ENCODE assay signal across 8 mouse cellular contexts in genomic region chr15:81859330-81860255, GRCm38 (mm10). TPM values are rescaled to one million over a fixed set of nuclear protein-coding genes. Genes with fewer than 3 reads are reported as not detected.
DNase-seq lines count a peak whose midpoint lies in the region; ATAC-seq and TF ChIP-seq lines count a peak whose summit lies in the region.

No protein-coding gene starts in this region.

- H3K4me2 ChIP-seq in heart, embryonic 12.5 days, result peak overlapping the region; percentile 97
- H3K4me2 ChIP-seq in kidney, postnatal 0 days (ENCODE audit: low read length), result peak overlapping the region; percentile 79
- H3K4me2 ChIP-seq in liver, embryonic 11.5 days, result peak overlapping the region; percentile 98
- H3K4me2 ChIP-seq in stomach, embryonic 14.5 days (replicated peaks; ENCODE audit: low read depth, low read length), result peak overlapping the region; percentile 96

- peaks cover 45% of the 10 kb centered on the region for H3K79me2 ChIP-seq in C2C12 (ENCODE audit: control insufficient read depth, insufficient read depth)

- ATAC-seq in erythroid progenitor cell, adult 5-6 weeks (replicated peaks; ENCODE audit: low FRiP score, poor library complexity, severe bottlenecking), result peak; percentile 67
- peak; percentile 78 for ATAC-seq in heart, embryonic 12.5 days (ENCODE audit: insufficient number of reproducible peaks, low FRiP score)
- ATAC-seq in kidney, postnatal 0 days (replicated peaks; ENCODE audit: low FRiP score, low read depth), result peak; percentile 76
- ATAC-seq in liver, embryonic 11.5 days (replicated peaks; ENCODE audit: low FRiP score), result peak; percentile 79
- peak; percentile 81 for ATAC-seq in stomach, embryonic 14.5 days (ENCODE audit: insufficient number of reproducible peaks, insufficient read depth, low FRiP score, low read depth)

- peaks cover 10% of the 10 kb centered on the region for H3K4me1 ChIP-seq in heart, embryonic 12.5 days (replicated peaks)
- 0 out of 2 replicates have a peak, but pooled peaks cover 7% of the 10 kb centered on the region for H3K4me1 ChIP-seq in kidney, postnatal 0 days (replicated peaks; ENCODE audit: insufficient read depth, low read length)
- peaks cover 9% of the 10 kb centered on the region; the same call in 1 of the 2 replicates for H3K4me1 ChIP-seq in liver, embryonic 11.5 days (replicated peaks; ENCODE audit: control insufficient read depth, insufficient read depth, low read length)
- H3K4me1 ChIP-seq in stomach, embryonic 14.5 days (ENCODE audit: control insufficient read depth, insufficient read depth, low read length), result 0 out of 2 replicates have a peak, but pooled peaks cover 5% of the 10 kb centered on the region

- peaks cover 31% of the 10 kb centered on the region for H3K79me3 ChIP-seq in C2C12 (ENCODE audit: low read depth)

- peaks cover 14% of the 10 kb centered on the region for H3K36me3 ChIP-seq in C2C12 (ENCODE audit: control insufficient read depth, insufficient read depth)
- peaks cover 13% of the 10 kb centered on the region for H3K36me3 ChIP-seq in heart, embryonic 12.5 days
- H3K36me3 ChIP-seq in kidney, postnatal 0 days (ENCODE audit: insufficient read depth, low read length), result peaks cover 3% of the 10 kb centered on the region; the same call in 1 of the 2 replicates
- H3K36me3 ChIP-seq in liver, embryonic 11.5 days (ENCODE audit: control insufficient read depth, insufficient read depth, low read length), result no peaks in the 10 kb centered on the region
- peaks cover 5% of the 10 kb centered on the region; the same call in 1 of the 2 replicates for H3K36me3 ChIP-seq in stomach, embryonic 14.5 days (ENCODE audit: control insufficient read depth, insufficient read depth, low read length)

- peak overlapping the region; percentile 95 for H3K27ac ChIP-seq in heart, embryonic 12.5 days (ENCODE audit: poor library complexity, severe bottlenecking)
- H3K27ac ChIP-seq in kidney, postnatal 0 days, result peak overlapping the region; percentile 96
- peak overlapping the region; percentile 94 for H3K27ac ChIP-seq in liver, embryonic 11.5 days (ENCODE audit: low read depth, low read length)
- H3K27ac ChIP-seq in stomach, embryonic 14.5 days (ENCODE audit: low read length), result peak overlapping the region; percentile 98

- peak overlapping the region; percentile 92 for H3ac ChIP-seq in C2C12 (ENCODE audit: control insufficient read depth, insufficient read length, low read depth)

- H3K9me3 ChIP-seq in heart, embryonic 12.5 days (replicated peaks), result no peaks in the 10 kb centered on the region
- H3K9me3 ChIP-seq in kidney, postnatal 0 days (replicated peaks; ENCODE audit: low read length), result no peaks in the 10 kb centered on the region
- no peaks in the 10 kb centered on the region for H3K9me3 ChIP-seq in liver, embryonic 11.5 days (ENCODE audit: control insufficient read depth, low read length)
- no peaks in the 10 kb centered on the region for H3K9me3 ChIP-seq in stomach, embryonic 14.5 days (ENCODE audit: control insufficient read depth, low read depth, low read length)

- peak; percentile 99 for DNase-seq in brain, embryonic 14.5 days (ENCODE audit: low read depth)
- peak; percentile 99 for DNase-seq in kidney, postnatal 0 days (ENCODE audit: low spot score)
- DNase-seq in liver, embryonic 11.5 days (ENCODE audit: low spot score), result peak; percentile 86
- DNase-seq in naive thymus-derived CD4-positive, alpha-beta T cell, adult 2 months (ENCODE audit: low read depth), result peak; percentile 94

- H3K4me3 ChIP-seq in C2C12 (ENCODE audit: insufficient read depth, poor library complexity, severe bottlenecking), result peak overlapping the region; percentile 96
- peak overlapping the region; percentile 68 for H3K4me3 ChIP-seq in heart, embryonic 12.5 days
- peak overlapping the region; percentile 83 for H3K4me3 ChIP-seq in kidney, postnatal 0 days (replicated peaks; ENCODE audit: low read depth, low read length)
- peak overlapping the region; percentile 90 for H3K4me3 ChIP-seq in liver, embryonic 11.5 days (ENCODE audit: low read depth, low read length)
- peak overlapping the region; percentile 76 for H3K4me3 ChIP-seq in stomach, embryonic 14.5 days (ENCODE audit: low read depth, low read length)

- no peak for TF ChIP-seq POLR2A in brain, embryonic 14.5 days (IDR thresholded peaks at IDR 0.05; ENCODE audit: borderline replicate concordance, extremely low read depth, insufficient read depth, insufficient read length, poor library complexity, severe bottlenecking)

- no peak for TF ChIP-seq CTCF in C2C12 (IDR thresholded peaks at IDR 0.05; ENCODE audit: control insufficient read depth, insufficient read depth, insufficient read length)
- TF ChIP-seq CTCF in brain, embryonic 14.5 days (IDR thresholded peaks at IDR 0.05; ENCODE audit: borderline replicate concordance, extremely low read depth, insufficient read depth, insufficient read length), result no peak
- TF ChIP-seq CTCF in kidney, postnatal 0 days (IDR thresholded peaks at IDR 0.05; ENCODE audit: low read depth), result no peak

- no peaks in the 10 kb centered on the region for H3K27me3 ChIP-seq in C2C12 (ENCODE audit: control insufficient read depth, insufficient read depth, insufficient read length)
- no peaks in the 10 kb centered on the region for H3K27me3 ChIP-seq in heart, embryonic 12.5 days (replicated peaks)
- H3K27me3 ChIP-seq in kidney, postnatal 0 days (ENCODE audit: insufficient read depth, low read length), result no peaks in the 10 kb centered on the region
- H3K27me3 ChIP-seq in liver, embryonic 11.5 days (replicated peaks; ENCODE audit: control insufficient read depth, insufficient read depth, low read length), result no peaks in the 10 kb centered on the region
- no peaks in the 10 kb centered on the region for H3K27me3 ChIP-seq in stomach, embryonic 14.5 days (ENCODE audit: control insufficient read depth, insufficient read depth, low read length)

- peak overlapping the region; percentile 85 for H3K9ac ChIP-seq in heart, embryonic 12.5 days
- H3K9ac ChIP-seq in kidney, postnatal 0 days (ENCODE audit: low read depth, low read length), result peak overlapping the region; percentile 88
- peak overlapping the region; percentile 84 for H3K9ac ChIP-seq in liver, embryonic 11.5 days (ENCODE audit: low read depth, low read length)
- H3K9ac ChIP-seq in stomach, embryonic 14.5 days (replicated peaks; ENCODE audit: low read depth, low read length), result peak overlapping the region; percentile 89

- WGBS in heart, embryonic 12.5 days, result under 1% methylated on average over 39 of the region's 39 CpGs
- WGBS in kidney, postnatal 0 days, result 0% methylated on average over 39 of the region's 39 CpGs
- WGBS in liver, embryonic 11.5 days, result 1% methylated on average over 39 of the region's 39 CpGs
- WGBS in stomach, embryonic 14.5 days, result 2% methylated on average over 39 of the region's 39 CpGs

TF ChIP-seq in C2C12, 6 proteins besides CTCF, POLR2A, EP300 and RAD21 (continues in another document):
- TF ChIP-seq FOSL1 (IDR thresholded peaks at IDR 0.05; ENCODE audit: insufficient read depth, low read length, poor library complexity, severe bottlenecking), result no peak
- peak; percentile 79 for TF ChIP-seq USF1 (IDR thresholded peaks at IDR 0.05; ENCODE audit: low read depth)
- no peak for TF ChIP-seq CEBPB (IDR thresholded peaks at IDR 0.05; ENCODE audit: low read depth)

RNA-seq across cellular contexts. Expression of gene Tob2, which starts 1.0 kb away (rescaled TPM):
- polyA plus RNA-seq in C2C12 (2012; fragmentation: generic; extraction: Trizol), result 37.5 TPM
- 15.4 and 15.7 TPM in 2 replicates for polyA plus RNA-seq in brain, embryonic 14.5 days (2012; rRNA removed)
- 9.7 and 10.5 TPM in 2 replicates for total RNA-seq in erythroid progenitor cell, adult 5-6 weeks (2015; ENCODE audit: low replicate concordance)
- 8.7 and 9.4 TPM in 2 replicates for total RNA-seq in erythroid progenitor cell, adult 5-6 weeks (2017; ENCODE audit: low replicate concordance)
- polyA plus RNA-seq in heart, embryonic 12.5 days (2016; fragmentation: Nextera tagmentation; extraction: Ambion mirVana), result 14.6 and 14.7 TPM in 2 replicates
- 22.5 and 27.7 TPM in 2 replicates for polyA plus RNA-seq in kidney, postnatal 0 days (2015; fragmentation: Nextera tagmentation; extraction: Ambion mirVana)
- 18.3 and 19.3 TPM in 2 replicates for polyA plus RNA-seq in liver, embryonic 11.5 days (2014; fragmentation: Nextera tagmentation; extraction: Ambion mirVana)
- polyA plus RNA-seq in stomach, embryonic 14.5 days (2014; fragmentation: Nextera tagmentation; extraction: Ambion mirVana), result 24.5 and 25.1 TPM in 2 replicates

RNA-seq across cellular contexts. Expression of gene Phf5a, which starts 12.1 kb away (rescaled TPM):
- polyA plus RNA-seq in C2C12 (2012; fragmentation: generic; extraction: Trizol), result 156 TPM
- 85.1 and 103 TPM in 2 replicates for polyA plus RNA-seq in brain, embryonic 14.5 days (2012; rRNA removed)
- total RNA-seq in erythroid progenitor cell, adult 5-6 weeks (2015; ENCODE audit: low replicate concordance), result 49.0 and 58.3 TPM in 2 replicates
- total RNA-seq in erythroid progenitor cell, adult 5-6 weeks (2017; ENCODE audit: low replicate concordance), result 18.6 and 46.0 TPM in 2 replicates
- polyA plus RNA-seq in heart, embryonic 12.5 days (2016; fragmentation: Nextera tagmentation; extraction: Ambion mirVana), result 88.9 and 89.3 TPM in 2 replicates
- polyA plus RNA-seq in kidney, postnatal 0 days (2015; fragmentation: Nextera tagmentation; extraction: Ambion mirVana), result 103 and 110 TPM in 2 replicates
- polyA plus RNA-seq in liver, embryonic 11.5 days (2014; fragmentation: Nextera tagmentation; extraction: Ambion mirVana), result 224 and 237 TPM in 2 replicates
- polyA plus RNA-seq in stomach, embryonic 14.5 days (2014; fragmentation: Nextera tagmentation; extraction: Ambion mirVana), result 153 and 157 TPM in 2 replicates

RNA-seq across cellular contexts. Expression of gene Aco2, which starts 12.5 kb away (rescaled TPM):
- polyA plus RNA-seq in C2C12 (2012; fragmentation: generic; extraction: Trizol), result 368 TPM
- 262 and 283 TPM in 2 replicates for polyA plus RNA-seq in brain, embryonic 14.5 days (2012; rRNA removed)
- 44.4 and 51.5 TPM in 2 replicates for total RNA-seq in erythroid progenitor cell, adult 5-6 weeks (2015; ENCODE audit: low replicate concordance)
- total RNA-seq in erythroid progenitor cell, adult 5-6 weeks (2017; ENCODE audit: low replicate concordance), result 72.2 and 113 TPM in 2 replicates
- 497 and 519 TPM in 2 replicates for polyA plus RNA-seq in heart, embryonic 12.5 days (2016; fragmentation: Nextera tagmentation; extraction: Ambion mirVana)
- polyA plus RNA-seq in kidney, postnatal 0 days (2015; fragmentation: Nextera tagmentation; extraction: Ambion mirVana), result 263 and 285 TPM in 2 replicates
- polyA plus RNA-seq in liver, embryonic 11.5 days (2014; fragmentation: Nextera tagmentation; extraction: Ambion mirVana), result 177 and 185 TPM in 2 replicates
- polyA plus RNA-seq in stomach, embryonic 14.5 days (2014; fragmentation: Nextera tagmentation; extraction: Ambion mirVana), result 136 and 144 TPM in 2 replicates

RNA-seq across cellular contexts. Expression of gene Tef, which starts 57.4 kb away (rescaled TPM):
- 32.6 TPM for polyA plus RNA-seq in C2C12 (2012; fragmentation: generic; extraction: Trizol)
- 35.5 and 38.0 TPM in 2 replicates for polyA plus RNA-seq in brain, embryonic 14.5 days (2012; rRNA removed)
- 1.7 and 3.2 TPM in 2 replicates for total RNA-seq in erythroid progenitor cell, adult 5-6 weeks (2015; ENCODE audit: low replicate concordance)
- 1.4 and 2.1 TPM in 2 replicates for total RNA-seq in erythroid progenitor cell, adult 5-6 weeks (2017; ENCODE audit: low replicate concordance)
- polyA plus RNA-seq in heart, embryonic 12.5 days (2016; fragmentation: Nextera tagmentation; extraction: Ambion mirVana), result 26.0 and 27.8 TPM in 2 replicates
- polyA plus RNA-seq in kidney, postnatal 0 days (2015; fragmentation: Nextera tagmentation; extraction: Ambion mirVana), result 17.9 and 19.9 TPM in 2 replicates
- polyA plus RNA-seq in liver, embryonic 11.5 days (2014; fragmentation: Nextera tagmentation; extraction: Ambion mirVana), result 12.0 and 12.6 TPM in 2 replicates
- 23.7 and 25.6 TPM in 2 replicates for polyA plus RNA-seq in stomach, embryonic 14.5 days (2014; fragmentation: Nextera tagmentation; extraction: Ambion mirVana)

Comparison
In these comparisons a context has a peak if more than half of its experiments do, and no peak if none do; other contexts are left out.
1. Peak in every context shown above with its lines: DNase-seq, ATAC-seq, H3K4me3 ChIP-seq and H3K27ac ChIP-seq.